Mouse (Mus musculus): ENCODE measurements at regions not wholly inside any gene's neighbourhood (a gene's known extent, or its start where the extent isn't known, plus 50 kb on each side); places are given as distances from the start of the nearest gene placed in this dataset.

- Histone ChIP-seq H3K27ac (ENCODE audit: low read depth, low read length) (no peak overlapping the region), H3K27me3 (ENCODE audit: control insufficient read depth, insufficient read depth, low read length) (no peaks in the 10 kb centered on the region), H3K4me2 (no peak overlapping the region), H3K4me3 (ENCODE audit: low read depth, low read length) (no peak overlapping the region), H3K9me3 (ENCODE audit: control insufficient read depth, low read length) (no peaks in the 10 kb centered on the region), H3K4me1 (ENCODE audit: control insufficient read depth, insufficient read depth, low read length) (no peaks in the 10 kb centered on the region), H3K9ac (ENCODE audit: low read length) (no peak overlapping the region), H3K36me3 (ENCODE audit: control insufficient read depth, insufficient read depth, low read length) (no peaks in the 10 kb centered on the region)
- DNase-seq (ENCODE audit: low spot score, missing footprints) (no peak), ATAC-seq (ENCODE audit: low FRiP score) (0 out of 2 replicates have a peak, but pooled peaks have one; percentile 14)
- WGBS: 80% methylated on average over 1 of the region's 1 CpGs
Observed at GRCm38 (mm10) chr1:109161067-109161466, 821.2 kb upstream of the Cdh7 start.

- no peak overlapping the region for H3K27ac ChIP-seq (ENCODE audit: low read depth, low read length)
- no peak overlapping the region for H3K4me3 ChIP-seq (ENCODE audit: low read depth, low read length)
- no peaks in the 10 kb centered on the region for H3K4me1 ChIP-seq (ENCODE audit: control insufficient read depth, insufficient read depth, low read length)
- DNase-seq (ENCODE audit: low spot score, missing footprints): no peak
- H3K4me2 ChIP-seq: no peak overlapping the region
- H3K36me3 ChIP-seq (ENCODE audit: control insufficient read depth, insufficient read depth, low read length): no peaks in the 10 kb centered on the region
- H3K9me3 ChIP-seq (ENCODE audit: control insufficient read depth, low read length): no peaks in the 10 kb centered on the region
- no peak for ATAC-seq (ENCODE audit: low FRiP score)
- 89% methylated on average over 1 of the region's 1 CpGs for WGBS
- no peak overlapping the region for H3K9ac ChIP-seq (ENCODE audit: low read length)
- H3K27me3 ChIP-seq (ENCODE audit: control insufficient read depth, insufficient read depth, low read length): no peaks in the 10 kb centered on the region
Observed at GRCm38 (mm10) chr1:109170838-109171237, 811.4 kb upstream of the Cdh7 start.

- ATAC-seq (ENCODE audit: low FRiP score): no peak
- no peak for DNase-seq (ENCODE audit: low spot score, missing footprints)
Observed at GRCm38 (mm10) chr1:109186497-109186896, 795.7 kb upstream of the Cdh7 start.

GRCm38 (mm10) chr1:109220088-109220487, 762.1 kb upstream of the Cdh7 start:
- Histone ChIP-seq H3K27ac (ENCODE audit: low read depth, low read length) (no peak overlapping the region), H3K9ac (ENCODE audit: low read length) (no peak overlapping the region), H3K9me3 (ENCODE audit: control insufficient read depth, low read length) (no peaks in the 10 kb centered on the region), H3K4me3 (ENCODE audit: low read depth, low read length) (no peak overlapping the region), H3K36me3 (ENCODE audit: control insufficient read depth, insufficient read depth, low read length) (no peaks in the 10 kb centered on the region), H3K27me3 (ENCODE audit: control insufficient read depth, insufficient read depth, low read length) (no peaks in the 10 kb centered on the region), H3K4me2 (no peak overlapping the region), H3K4me1 (ENCODE audit: control insufficient read depth, insufficient read depth, low read length) (no peaks in the 10 kb centered on the region)
- WGBS: 89% methylated on average over 1 of the region's 1 CpGs
- no peak for DNase-seq (ENCODE audit: low spot score, missing footprints)
- no peak for ATAC-seq (ENCODE audit: low FRiP score)

More at GRCm38 (mm10) chr1:109186497-109186896, 795.7 kb upstream of the Cdh7 start:
- 80% methylated on average over 3 of the region's 3 CpGs for WGBS
- Histone ChIP-seq H3K36me3 (ENCODE audit: control insufficient read depth, insufficient read depth, low read length) (no peaks in the 10 kb centered on the region), H3K9ac (ENCODE audit: low read length) (no peak overlapping the region), H3K4me1 (ENCODE audit: control insufficient read depth, insufficient read depth, low read length) (no peaks in the 10 kb centered on the region), H3K4me3 (ENCODE audit: low read depth, low read length) (no peak overlapping the region), H3K9me3 (ENCODE audit: control insufficient read depth, low read length) (no peaks in the 10 kb centered on the region), H3K27me3 (ENCODE audit: control insufficient read depth, insufficient read depth, low read length) (no peaks in the 10 kb centered on the region), H3K4me2 (no peak overlapping the region), H3K27ac (ENCODE audit: low read depth, low read length) (no peak overlapping the region)

- DNase-seq (ENCODE audit: low spot score, missing footprints) (no peak), ATAC-seq (ENCODE audit: low FRiP score) (no peak)
- Histone ChIP-seq H3K4me3 (ENCODE audit: low read depth, low read length) (no peak overlapping the region), H3K27me3 (ENCODE audit: control insufficient read depth, insufficient read depth, low read length) (no peaks in the 10 kb centered on the region), H3K9ac (ENCODE audit: low read length) (no peak overlapping the region), H3K36me3 (ENCODE audit: control insufficient read depth, insufficient read depth, low read length) (no peaks in the 10 kb centered on the region), H3K4me1 (ENCODE audit: control insufficient read depth, insufficient read depth, low read length) (no peaks in the 10 kb centered on the region), H3K9me3 (ENCODE audit: control insufficient read depth, low read length) (no peaks in the 10 kb centered on the region), H3K27ac (ENCODE audit: low read depth, low read length) (no peak overlapping the region), H3K4me2 (no peak overlapping the region)
- 92% methylated on average over 1 of the region's 1 CpGs for WGBS
Observed at GRCm38 (mm10) chr1:109223571-109223970, 758.7 kb upstream of the Cdh7 start.

Data from midbrain, embryonic 11.5 days (tissue).